In genomic region chr9:37802055-37802454, GRCm38 (mm10) we compare ENCODE assay signal across 20 mouse cellular contexts. TPM values are rescaled to one million over a fixed set of nuclear protein-coding genes. Genes with fewer than 3 reads are reported as not detected.
"Had no signal": no experiment of that assay in that cellular context is flagged by ENCODE, and none has a peak within 500 bp of the region (broad histone marks: within the 10 kb centered on the region; RNA-seq: fewer than 3 reads in every experiment).

No protein-coding gene starts in this region.

- DNase-seq: kidney, adult 11 months; kidney, adult 8-10 months; kidney, postnatal 10 days; kidney, postnatal 36 days; liver; lung, adult 18-20 months; lung, postnatal 10 days; lung, postnatal 36 days; right cerebral cortex, postnatal 25 days; spleen, adult 18-20 months; thymus, adult 18-20 months; thymus, postnatal 36 days had no signal

- ATAC-seq: intestine, embryonic 15.5 days; liver, embryonic 12.5 days; midbrain, embryonic 13.5 days; midbrain, embryonic 16.5 days had no signal

RNA-seq across cellular contexts. Expression of gene Olfr876, which starts 0.8 kb away (rescaled TPM):
- total RNA-seq: layer of hippocampus, adult 18-20 months; left cerebral cortex, adult 18-20 months; left cerebral cortex, postnatal 14 days; monocyte, adult 5-6 weeks had no signal

RNA-seq across cellular contexts. Expression of gene Olfr875, which starts 30.4 kb away (rescaled TPM):
- total RNA-seq: layer of hippocampus, adult 18-20 months; left cerebral cortex, adult 18-20 months; left cerebral cortex, postnatal 14 days; monocyte, adult 5-6 weeks had no signal

RNA-seq across cellular contexts. Expression of gene Olfr877, which starts 52.0 kb away (rescaled TPM):
- total RNA-seq: layer of hippocampus, adult 18-20 months; left cerebral cortex, adult 18-20 months; monocyte, adult 5-6 weeks had no signal

RNA-seq across cellular contexts. Expression of gene Olfr874, which starts 57.1 kb away (rescaled TPM):
- total RNA-seq: layer of hippocampus, adult 18-20 months; left cerebral cortex, adult 18-20 months; left cerebral cortex, postnatal 14 days; monocyte, adult 5-6 weeks had no signal
